26 mouse cellular contexts compared by ENCODE assay signal in genomic region chr8:96132183-96132582, GRCm38 (mm10).
DNase-seq lines count a peak whose midpoint lies in the region; ATAC-seq and TF ChIP-seq lines count a peak whose summit lies in the region.
"Had no signal": no experiment of that assay in that cellular context is flagged by ENCODE, and none has a peak within 500 bp of the region (broad histone marks: within the 10 kb centered on the region; RNA-seq: fewer than 3 reads in every experiment).

No protein-coding gene starts in this region.

- no peak for TF ChIP-seq CTCF in brain, embryonic 14.5 days (IDR thresholded peaks at IDR 0.05; ENCODE audit: borderline replicate concordance, extremely low read depth, insufficient read depth, insufficient read length)
- no peak for TF ChIP-seq CTCF in hindbrain, postnatal 0 days (IDR thresholded peaks at IDR 0.05; ENCODE audit: low read depth)

- no peaks in the 10 kb centered on the region for H3K9me3 ChIP-seq in forebrain, embryonic 14.5 days (replicated peaks; ENCODE audit: control insufficient read depth, low read length)
- H3K9me3 ChIP-seq in forebrain, embryonic 10.5 days = no peaks in the 10 kb centered on the region
- no peaks in the 10 kb centered on the region for H3K9me3 ChIP-seq in midbrain, embryonic 12.5 days
- H3K9me3 ChIP-seq in midbrain, embryonic 16.5 days (replicated peaks; ENCODE audit: control insufficient read depth, low read length, poor library complexity, severe bottlenecking) = no peaks in the 10 kb centered on the region
- no peaks in the 10 kb centered on the region for H3K9me3 ChIP-seq in hindbrain, postnatal 0 days (ENCODE audit: low read length)
- H3K9me3 ChIP-seq: embryonic facial prominence, embryonic 13.5 days; heart, embryonic 15.5 days; neural tube, embryonic 15.5 days had no signal

- no peaks in the 10 kb centered on the region for H3K27me3 ChIP-seq in forebrain, embryonic 14.5 days (replicated peaks; ENCODE audit: control insufficient read depth, insufficient read depth, low read length)
- H3K27me3 ChIP-seq in forebrain, embryonic 10.5 days (ENCODE audit: poor library complexity, severe bottlenecking) = no peaks in the 10 kb centered on the region
- H3K27me3 ChIP-seq in midbrain, embryonic 12.5 days = no peaks in the 10 kb centered on the region
- H3K27me3 ChIP-seq in midbrain, embryonic 16.5 days (ENCODE audit: control insufficient read depth, insufficient read depth, low read depth, low read length) = no peaks in the 10 kb centered on the region
- no peaks in the 10 kb centered on the region for H3K27me3 ChIP-seq in hindbrain, postnatal 0 days (ENCODE audit: insufficient read depth, low read length)
- H3K27me3 ChIP-seq: embryonic facial prominence, embryonic 13.5 days; heart, embryonic 15.5 days; neural tube, embryonic 15.5 days had no signal

- H3K27ac ChIP-seq in forebrain, embryonic 14.5 days (ENCODE audit: low read depth, low read length) = no peak overlapping the region
- H3K27ac ChIP-seq in forebrain, embryonic 10.5 days = no peak overlapping the region
- H3K27ac ChIP-seq in midbrain, embryonic 12.5 days (replicated peaks) = no peak overlapping the region
- no peak overlapping the region for H3K27ac ChIP-seq in midbrain, embryonic 16.5 days (ENCODE audit: low read length)
- H3K27ac ChIP-seq in hindbrain, postnatal 0 days = no peak overlapping the region
- H3K27ac ChIP-seq: embryonic facial prominence, embryonic 13.5 days; heart, embryonic 15.5 days; kidney, postnatal 0 days; left cerebral cortex, adult 2 months; liver, embryonic 14.5 days; neural tube, embryonic 15.5 days had no signal

- no peak overlapping the region for H3K4me3 ChIP-seq in forebrain, embryonic 14.5 days (ENCODE audit: low read depth, low read length)
- no peak overlapping the region for H3K4me3 ChIP-seq in forebrain, embryonic 10.5 days
- H3K4me3 ChIP-seq in midbrain, embryonic 12.5 days = no peak overlapping the region
- H3K4me3 ChIP-seq in midbrain, embryonic 16.5 days (ENCODE audit: low read depth, low read length) = no peak overlapping the region
- H3K4me3 ChIP-seq in hindbrain, postnatal 0 days (ENCODE audit: low read length) = no peak overlapping the region
- H3K4me3 ChIP-seq: embryonic facial prominence, embryonic 13.5 days; erythroblast, embryonic 14.5 days; heart, embryonic 15.5 days; left cerebral cortex, adult 2 months; myocyte; neural tube, embryonic 15.5 days had no signal

- no peak overlapping the region for H3K9ac ChIP-seq in forebrain, embryonic 14.5 days (ENCODE audit: low read length)
- no peak overlapping the region for H3K9ac ChIP-seq in midbrain, embryonic 12.5 days (replicated peaks)
- H3K9ac ChIP-seq in midbrain, embryonic 16.5 days (ENCODE audit: low read depth, low read length) = no peak overlapping the region
- H3K9ac ChIP-seq in hindbrain, postnatal 0 days (replicated peaks; ENCODE audit: low read length) = no peak overlapping the region
- H3K9ac ChIP-seq: embryonic facial prominence, embryonic 13.5 days; heart, embryonic 15.5 days; liver, embryonic 14.5 days; lung, embryonic 14.5 days; neural tube, embryonic 15.5 days had no signal

- no peak for ATAC-seq in forebrain, embryonic 14.5 days
- peak; percentile 66; the same call in 1 of the 2 replicates for ATAC-seq in midbrain, embryonic 12.5 days (ENCODE audit: low FRiP score, low read depth)
- no peak for ATAC-seq in midbrain, embryonic 16.5 days
- ATAC-seq in hindbrain, postnatal 0 days = no peak
- ATAC-seq: CD4-positive, CD25-positive, alpha-beta regulatory T cell, adult 4 months; inflammation-experienced regulatory T-cells, adult 6 months had no signal

- no peaks in the 10 kb centered on the region for H3K4me1 ChIP-seq in forebrain, embryonic 14.5 days (ENCODE audit: control insufficient read depth, insufficient read depth, low read length)
- H3K4me1 ChIP-seq in forebrain, embryonic 10.5 days = peaks cover 10% of the 10 kb centered on the region
- peaks cover 3% of the 10 kb centered on the region for H3K4me1 ChIP-seq in midbrain, embryonic 12.5 days
- 0 out of 2 replicates have a peak, but pooled peaks cover 3% of the 10 kb centered on the region for H3K4me1 ChIP-seq in midbrain, embryonic 16.5 days (ENCODE audit: control insufficient read depth, insufficient read depth, low read length)
- H3K4me1 ChIP-seq in hindbrain, postnatal 0 days (ENCODE audit: insufficient read depth, low read length) = peaks cover 5% of the 10 kb centered on the region; the same call in 1 of the 2 replicates
- H3K4me1 ChIP-seq: embryonic facial prominence, embryonic 13.5 days; heart, embryonic 15.5 days; neural tube, embryonic 15.5 days had no signal

- 23% methylated on average over 5 of the region's 5 CpGs for WGBS in forebrain, embryonic 14.5 days
- 44% methylated on average over 5 of the region's 5 CpGs for WGBS in forebrain, embryonic 10.5 days
- 23% methylated on average over 5 of the region's 5 CpGs for WGBS in midbrain, embryonic 12.5 days
- 20% methylated on average over 5 of the region's 5 CpGs for WGBS in midbrain, embryonic 16.5 days
- WGBS in hindbrain, postnatal 0 days = 18% methylated on average over 5 of the region's 5 CpGs

- no peaks in the 10 kb centered on the region for H3K36me3 ChIP-seq in forebrain, embryonic 14.5 days (ENCODE audit: control insufficient read depth, insufficient read depth, low read length)
- H3K36me3 ChIP-seq in forebrain, embryonic 10.5 days (replicated peaks) = no peaks in the 10 kb centered on the region
- H3K36me3 ChIP-seq in midbrain, embryonic 12.5 days = no peaks in the 10 kb centered on the region
- no peaks in the 10 kb centered on the region for H3K36me3 ChIP-seq in midbrain, embryonic 16.5 days (ENCODE audit: control insufficient read depth, insufficient read depth, low read length)
- H3K36me3 ChIP-seq in hindbrain, postnatal 0 days (ENCODE audit: insufficient read depth, low read length) = no peaks in the 10 kb centered on the region
- H3K36me3 ChIP-seq: embryonic facial prominence, embryonic 13.5 days; heart, embryonic 15.5 days; neural tube, embryonic 15.5 days had no signal

- no peak for TF ChIP-seq POLR2A in brain, embryonic 14.5 days (IDR thresholded peaks at IDR 0.05; ENCODE audit: borderline replicate concordance, extremely low read depth, insufficient read depth, insufficient read length, poor library complexity, severe bottlenecking)

- DNase-seq in forebrain, embryonic 14.5 days (ENCODE audit: low spot score) = peak; percentile 34
- DNase-seq in forebrain, embryonic 10.5 days (ENCODE audit: extremely low spot score, low spot score) = no peak
- DNase-seq in brain, embryonic 14.5 days (ENCODE audit: low read depth) = peak; percentile 61
- DNase-seq in hindbrain, postnatal 0 days (ENCODE audit: low spot score) = peak; percentile 36
- DNase-seq in kidney, adult 9 months = no peak
- DNase-seq: adrenal gland, postnatal 25 days; cerebellum, adult 11 months; cerebellum, adult 9-11 months; gastrocnemius, postnatal 36 days; heart, postnatal 36 days; kidney, adult 18-20 months; layer of hippocampus, adult 9-11 months; lung, embryonic 14.5 days; right cerebral cortex, postnatal 14 days had no signal

- H3K4me2 ChIP-seq in forebrain, embryonic 14.5 days (ENCODE audit: low read length) = no peak overlapping the region
- no peak overlapping the region for H3K4me2 ChIP-seq in midbrain, embryonic 12.5 days (replicated peaks)
- no peak overlapping the region for H3K4me2 ChIP-seq in midbrain, embryonic 16.5 days (ENCODE audit: low read length)
- H3K4me2 ChIP-seq in hindbrain, postnatal 0 days (ENCODE audit: low read depth, low read length) = no peak overlapping the region
- H3K4me2 ChIP-seq: embryonic facial prominence, embryonic 13.5 days; heart, embryonic 15.5 days; lung, embryonic 14.5 days; neural tube, embryonic 15.5 days had no signal

Comparison
In these comparisons a context has a peak if more than half of its experiments do, and no peak if none do; other contexts are left out.
1. DNase-seq: peak in forebrain, embryonic 14.5 days (single experiment), brain, embryonic 14.5 days (single experiment) and hindbrain, postnatal 0 days (single experiment); none in forebrain, embryonic 10.5 days (single experiment) and kidney, adult 9 months (single experiment).